Mouse (Mus musculus) forebrain, embryonic 14.5 days (tissue): ENCODE data around the gene Ptpn7. TPM values are rescaled to one million over a fixed set of nuclear protein-coding genes. Genes with fewer than 3 reads are reported as not detected.
A peak's percentile ranks its signal among the peaks of the same experiment; 100 is the strongest.
"Not testable (repeated sequence)": the region's sequence is repeated elsewhere in the genome, so short reads cannot be mapped to it uniquely, and the experiment has no call there.

ENCODE experiments used
- ATAC-seq: fragments of 200-750 bp; cut with Nextera tagmentation; 2 replicates; pipeline ENCODE4 v1.8.0; 2017; ENCODE audit warnings: mild to moderate bottlenecking, moderate library complexity
- DNase-seq: peaks from one replicate; pipeline ENCODE4 v3.0.0-alpha.2; 2015; ENCODE audit warnings: low spot score
- H3K27ac ChIP-seq: fragments of 300-500 bp; sonication (generic); 2 replicates; pipeline ENCODE4 v1.5.1; 2014; ENCODE audit warnings: low read depth, mild to moderate bottlenecking, control low read depth, low read length, moderate library complexity
- H3K27me3 ChIP-seq: fragments of 300-500 bp; sonication (generic); replicated peaks from 2 replicates; pipeline ENCODE4 v1.6.1; 2014; ENCODE audit warnings: low read length, control low read depth, mixed read lengths; ENCODE audit not compliant: control insufficient read depth, insufficient read depth
- H3K36me3 ChIP-seq: fragments of 300-500 bp; sonication (generic); 2 replicates; pipeline ENCODE4 v1.6.1; 2014; ENCODE audit warnings: low read length, control low read depth; ENCODE audit not compliant: control insufficient read depth, insufficient read depth
- H3K4me1 ChIP-seq: fragments of 300-500 bp; sonication (generic); 2 replicates; pipeline ENCODE4 v1.6.1; 2014; ENCODE audit warnings: antibody characterized with exemption, low read length, control low read depth; ENCODE audit not compliant: control insufficient read depth, insufficient read depth
- H3K4me2 ChIP-seq: fragments of 300-500 bp; sonication (generic); 2 replicates; pipeline ENCODE4 v1.6.1; 2014; ENCODE audit warnings: mild to moderate bottlenecking, control low read depth, low read length
- H3K4me3 ChIP-seq: fragments of 300-500 bp; sonication (generic); 2 replicates; pipeline ENCODE4 v1.5.1; 2014; ENCODE audit warnings: low read depth, low read length, control low read depth
- H3K9ac ChIP-seq: fragments of 300-500 bp; sonication (generic); 2 replicates; pipeline ENCODE4 v1.6.1; 2014; ENCODE audit warnings: mild to moderate bottlenecking, low read length, control low read depth, moderate library complexity
- H3K9me3 ChIP-seq: fragments of 300-500 bp; sonication (generic); replicated peaks from 2 replicates; pipeline ENCODE4 v1.6.1; 2016; ENCODE audit warnings: low read length, control low read depth, mixed read lengths; ENCODE audit not compliant: control insufficient read depth
- WGBS: fragments of 180-500 bp; shearing (Covaris S2); extraction: QIAGEN DNeasy Blood & Tissue Kit; methylation state at CpG from one replicate; pipeline ENCODE4 v1.1.7; 2014; 5-methylcytosine and 5-hydroxymethylcytosine counted together
- polyA plus RNA-seq: library from polyadenylated mRNA; unstranded; fragments of >200 nt; fragmentation: Nextera tagmentation; extraction: Ambion mirVana; gene quantifications from 2 replicates; pipeline ENCODE4 v1.2.1, GENCODE M21; 2014

Gene Ptpn7
- polyA plus RNA-seq, 1 experiment from 2014 or later: 0.57 TPM

- H3K9me3 ChIP-seq: no peaks in the 10 kb centered on the region
- H3K27me3 ChIP-seq: no peaks in the 10 kb centered on the region
- WGBS: 63% methylated on average over 8 of the region's 8 CpGs
- peak; percentile 53 for DNase-seq
- peaks cover 5% of the 10 kb centered on the region; the same call in 1 of the 2 replicates for H3K4me1 ChIP-seq
- no peak overlapping the region for H3K4me2 ChIP-seq
- H3K27ac ChIP-seq: no peak overlapping the region
- ATAC-seq: no peak
- H3K9ac ChIP-seq: no peak overlapping the region
- no peaks in the 10 kb centered on the region for H3K36me3 ChIP-seq
- no peak overlapping the region for H3K4me3 ChIP-seq
These were observed 49.6 kb downstream of the Ptpn7 start for GRCm38 (mm10) chr1:135181880-135182623.

- Histone ChIP-seq H3K27me3 (no peaks in the 10 kb centered on the region), H3K4me1 (peaks cover 5% of the 10 kb centered on the region; the same call in 1 of the 2 replicates), H3K9me3 (no peaks in the 10 kb centered on the region), H3K9ac (no peak overlapping the region), H3K36me3 (no peaks in the 10 kb centered on the region), H3K4me2 (no peak overlapping the region), H3K27ac (no peak overlapping the region), H3K4me3 (no peak overlapping the region)
- DNase-seq (no peak), ATAC-seq (no peak)
- whole genome bisulfite sequencing: 78% methylated on average over 3 of the region's 3 CpGs
These were observed 50.5 kb downstream of the Ptpn7 start for GRCm38 (mm10) chr1:135182975-135183374.

DNA sequence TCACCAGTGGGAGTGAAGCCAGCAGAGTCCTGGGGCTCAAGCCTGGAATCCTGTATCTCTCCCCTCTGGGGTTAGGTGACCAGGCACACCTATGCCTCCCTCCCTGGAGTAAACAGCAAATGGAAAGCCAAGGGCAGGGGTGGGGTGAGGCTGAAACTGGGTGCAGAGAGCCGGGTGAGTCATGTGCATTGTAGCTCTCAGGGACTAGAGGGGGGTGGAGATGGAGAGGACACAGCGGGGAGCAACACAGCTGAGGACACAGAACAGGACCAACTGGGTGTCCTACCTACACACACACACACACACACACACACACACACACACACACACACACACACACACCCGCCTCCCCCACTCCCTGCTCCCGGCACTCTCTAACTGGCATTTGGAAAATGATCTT is 50.9 kb downstream of the Ptpn7 start:
- WGBS: 86% methylated on average over 4 of the region's 4 CpGs

DNA sequence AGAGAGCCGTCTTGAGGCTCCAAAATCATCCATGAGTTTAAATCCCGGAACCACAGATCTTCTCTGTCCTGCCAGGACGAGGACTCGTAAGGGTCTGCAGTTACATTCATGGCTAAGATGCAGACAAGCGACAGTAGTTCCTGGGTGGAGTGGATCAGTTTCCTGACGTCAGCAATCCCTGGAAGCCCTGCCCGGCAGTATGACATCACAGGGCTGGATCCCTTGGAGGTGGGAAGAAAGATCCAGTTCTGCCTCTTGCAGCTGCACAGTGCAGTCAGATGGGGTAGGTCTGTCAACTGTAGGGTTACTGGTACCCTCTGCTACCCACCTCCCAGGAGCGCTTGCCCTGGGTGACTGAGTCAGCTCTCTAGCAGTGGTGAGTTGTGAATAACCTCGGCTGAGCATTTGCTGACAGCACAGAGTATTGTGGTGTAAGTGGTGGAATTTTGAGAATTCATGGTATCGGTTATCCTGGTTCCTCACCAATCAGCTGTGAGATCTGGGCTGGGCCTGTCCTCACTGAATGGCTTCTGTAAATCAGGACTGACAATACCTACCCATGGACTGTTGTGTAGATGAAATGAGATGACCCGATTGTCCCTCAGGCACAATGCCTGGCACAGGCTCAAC is 51.6 kb downstream of the Ptpn7 start:
- no peaks in the 10 kb centered on the region for H3K36me3 ChIP-seq
- 80% methylated on average over 11 of the region's 11 CpGs for WGBS
- no peak overlapping the region for H3K9ac ChIP-seq

More for the DNA sequence above, 50.9 kb downstream of the Ptpn7 start:
- DNase-seq (no peak), ATAC-seq (no peak)
- Histone ChIP-seq H3K27ac (no peak overlapping the region), H3K36me3 (no peaks in the 10 kb centered on the region), H3K4me1 (peaks cover 5% of the 10 kb centered on the region; the same call in 1 of the 2 replicates), H3K9me3 (no peaks in the 10 kb centered on the region), H3K4me3 (no peak overlapping the region), H3K4me2 (no peak overlapping the region), H3K27me3 (no peaks in the 10 kb centered on the region), H3K9ac (no peak overlapping the region)

DNA sequence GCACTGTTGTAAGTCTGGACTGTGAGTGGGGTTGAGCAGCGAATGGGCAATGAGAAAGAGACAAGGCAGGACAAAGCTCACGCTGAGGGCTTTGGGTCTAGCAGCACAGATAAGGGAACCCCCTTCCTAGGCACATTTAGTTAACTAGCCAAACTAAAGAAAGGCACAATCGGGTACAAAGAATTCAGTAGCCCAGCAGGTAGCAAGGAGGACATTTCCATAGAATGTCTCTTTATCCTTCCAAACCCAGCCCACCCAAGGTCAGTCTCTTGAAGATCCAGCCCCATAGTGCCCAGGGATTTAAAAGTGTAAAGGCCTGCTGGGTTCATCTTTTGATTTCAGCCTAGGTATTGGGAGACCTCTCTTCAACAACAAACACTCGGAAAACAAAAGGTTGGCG is 53.4 kb downstream of the Ptpn7 start:
- DNase-seq (no peak), ATAC-seq (no peak)
- no peaks in the 10 kb centered on the region for H3K9me3 ChIP-seq
- no peak overlapping the region for H3K4me2 ChIP-seq
- H3K4me1 ChIP-seq: peaks cover 5% of the 10 kb centered on the region; the same call in 1 of the 2 replicates
- no peaks in the 10 kb centered on the region for H3K36me3 ChIP-seq
- H3K27me3 ChIP-seq: no peaks in the 10 kb centered on the region
- 19% methylated on average over 5 of the region's 5 CpGs for WGBS
- H3K9ac ChIP-seq: no peak overlapping the region
- no peak overlapping the region for H3K27ac ChIP-seq
- H3K4me3 ChIP-seq: no peak overlapping the region

More for the DNA sequence above, 51.6 kb downstream of the Ptpn7 start:
- H3K27me3 ChIP-seq: no peaks in the 10 kb centered on the region
- ATAC-seq (no peak), DNase-seq (no peak)
- no peak overlapping the region for H3K27ac ChIP-seq
- no peak overlapping the region for H3K4me3 ChIP-seq
- peaks cover 5% of the 10 kb centered on the region; the same call in 1 of the 2 replicates for H3K4me1 ChIP-seq
- no peaks in the 10 kb centered on the region for H3K9me3 ChIP-seq
- H3K4me2 ChIP-seq: no peak overlapping the region

DNA sequence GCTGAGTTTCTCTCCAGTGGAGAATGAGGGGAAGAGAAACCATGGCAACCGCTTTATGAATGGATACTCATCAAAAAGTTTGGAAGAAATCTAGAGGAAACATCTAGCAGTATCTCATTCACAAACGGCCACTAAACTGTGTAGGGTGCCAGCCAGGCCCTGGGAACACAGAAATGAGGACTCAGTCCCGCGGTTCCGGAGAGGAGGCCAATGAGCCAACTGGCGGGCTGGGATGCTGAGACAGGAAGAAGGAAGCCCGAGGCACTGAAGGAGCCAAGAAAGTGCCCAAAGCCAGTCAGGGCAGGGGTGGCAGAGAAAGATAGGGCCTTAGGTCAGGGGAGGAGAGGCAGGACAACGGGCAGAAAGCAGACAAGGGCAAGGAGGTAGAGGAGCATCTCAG is 53.9 kb downstream of the Ptpn7 start:
- Histone ChIP-seq H3K9ac (no peak overlapping the region), H3K27ac (no peak overlapping the region), H3K9me3 (no peaks in the 10 kb centered on the region), H3K4me2 (no peak overlapping the region), H3K36me3 (no peaks in the 10 kb centered on the region), H3K4me1 (peaks cover 5% of the 10 kb centered on the region; the same call in 1 of the 2 replicates), H3K4me3 (no peak overlapping the region), H3K27me3 (no peaks in the 10 kb centered on the region)
- DNase-seq (no peak), ATAC-seq (no peak)
- 26% methylated on average over 8 of the region's 8 CpGs for WGBS

GRCm38 (mm10) chr1:135187016-135187415 is 54.5 kb downstream of the Ptpn7 start:
- not testable (repeated sequence) for ATAC-seq, DNase-seq, H3K9ac ChIP-seq, H3K27ac ChIP-seq, H3K4me3 ChIP-seq, H3K4me2 ChIP-seq, H3K4me1 ChIP-seq, H3K9me3 ChIP-seq, H3K27me3 ChIP-seq, H3K36me3 ChIP-seq
- 49% methylated on average over 2 of the region's 2 CpGs for WGBS

DNA sequence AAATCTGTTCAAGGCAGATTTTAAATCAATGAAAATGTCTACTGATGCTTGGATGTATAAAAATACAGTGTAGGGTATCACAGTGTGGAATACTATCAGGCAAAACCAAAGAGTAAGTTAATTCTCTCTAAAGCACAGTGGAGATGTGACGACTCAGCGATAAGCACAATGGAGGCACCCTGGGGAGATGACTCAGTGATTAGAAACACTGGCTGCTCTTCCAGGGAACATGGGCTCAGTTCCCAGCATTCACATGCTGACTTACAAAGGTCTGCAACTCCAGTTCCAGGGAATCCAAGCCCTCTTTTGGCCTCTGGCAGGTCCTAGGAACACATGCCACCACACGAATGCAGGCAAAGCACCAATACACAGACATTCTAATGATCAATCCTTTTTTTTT is 55.7 kb downstream of the Ptpn7 start:
- H3K4me2 ChIP-seq: no peak overlapping the region
- no peak overlapping the region for H3K4me3 ChIP-seq
- no peaks in the 10 kb centered on the region for H3K9me3 ChIP-seq
- 12% methylated on average over 3 of the region's 3 CpGs for WGBS
- no peaks in the 10 kb centered on the region for H3K4me1 ChIP-seq
- H3K9ac ChIP-seq: no peak overlapping the region
- no peaks in the 10 kb centered on the region for H3K27me3 ChIP-seq
- ATAC-seq: no peak
- peak; percentile 51 for DNase-seq
- H3K36me3 ChIP-seq: no peaks in the 10 kb centered on the region
- H3K27ac ChIP-seq: no peak overlapping the region

DNA sequence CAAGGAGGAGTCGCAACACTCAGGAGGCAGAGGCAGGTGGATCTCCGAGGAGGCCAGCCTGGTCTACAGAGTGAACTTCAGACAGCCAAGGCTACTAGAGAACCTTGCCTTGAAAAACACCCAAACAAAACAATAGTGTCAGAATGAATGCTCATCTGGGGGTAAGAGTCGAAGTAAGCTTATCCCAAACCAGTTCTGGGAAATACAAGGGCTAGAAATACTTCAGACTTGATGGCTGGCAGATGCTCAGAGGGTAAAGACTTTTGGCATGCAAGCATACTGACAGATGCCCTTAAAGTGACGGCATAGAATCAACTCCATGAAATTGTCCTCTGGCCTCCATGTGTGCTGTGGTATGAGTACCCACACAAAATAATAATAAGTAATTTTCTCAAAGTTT is 56.7 kb downstream of the Ptpn7 start:
- Histone ChIP-seq H3K4me1 (no peaks in the 10 kb centered on the region), H3K4me3 (no peak overlapping the region), H3K27me3 (no peaks in the 10 kb centered on the region), H3K9ac (no peak overlapping the region), H3K27ac (no peak overlapping the region), H3K36me3 (no peaks in the 10 kb centered on the region), H3K4me2 (no peak overlapping the region), H3K9me3 (no peaks in the 10 kb centered on the region)
- ATAC-seq (no peak), DNase-seq (no peak)
- 88% methylated on average over 4 of the region's 4 CpGs for WGBS
